Mouse (Mus musculus) spleen, postnatal 10 days (tissue): ENCODE measurements at regions not wholly inside any gene's neighbourhood (a gene's known extent, or its start where the extent isn't known, plus 50 kb on each side); places are given as distances from the start of the nearest gene placed in this dataset.
"Not testable (repeated sequence)": the region's sequence is repeated elsewhere in the genome, so short reads cannot be mapped to it uniquely, and the experiment has no call there.

ENCODE experiments used
- DNase-seq, 2 experiments: peaks; one replicate each; pipeline ENCODE4 v3.0.0; 2021 to 2022; ENCODE audit warnings: low spot score in 2 of 2

- DNase-seq = no peak
These were observed 60.0 kb downstream of the Dact2 start for GRCm38 (mm10) chr17:14144082-14144481.

- DNase-seq = no peak
These were observed 62.4 kb downstream of the Dact2 start for GRCm38 (mm10) chr17:14141669-14142068.

GRCm38 (mm10) chr17:14140266-14140665, 63.8 kb downstream of the Dact2 start:
- DNase-seq = no peak

- no peak for DNase-seq
These were observed 65.2 kb downstream of the Dact2 start for GRCm38 (mm10) chr17:14138941-14139340.

- peak in 1 of 2 experiments; percentile 27 for DNase-seq
These were observed 67.3 kb downstream of the Dact2 start for GRCm38 (mm10) chr17:14136702-14137315.

GRCm38 (mm10) chr17:14134604-14135003, 69.5 kb downstream of the Dact2 start:
- no peak for DNase-seq

- no peak for DNase-seq
These were observed 70.1 kb downstream of the Dact2 start for GRCm38 (mm10) chr17:14133986-14134385.

- DNase-seq = not testable (repeated sequence)
These were observed 67.7 kb upstream of the Gm7358 start for GRCm38 (mm10) chr17:14127031-14127430.

- DNase-seq = no peak
These were observed 59.5 kb upstream of the Gm7358 start for GRCm38 (mm10) chr17:14118863-14119262.

- DNase-seq = no peak
These were observed 56.9 kb upstream of the Gm7358 start for GRCm38 (mm10) chr17:14116223-14116622.

- DNase-seq = no peak
These were observed 55.5 kb upstream of the Gm7358 start for GRCm38 (mm10) chr17:14114856-14115255.

- not testable (repeated sequence) for DNase-seq
These were observed 52.4 kb upstream of the Gm7358 start for GRCm38 (mm10) chr17:14111692-14112091.
